Comparison of ENCODE assay signal across 12 mouse cellular contexts in genomic region chr1:127975676-127976075, GRCm38 (mm10).
DNase-seq lines count a peak whose midpoint lies in the region; ATAC-seq lines count a peak whose summit lies in the region.
"Had no signal": no experiment of that assay in that cellular context is flagged by ENCODE, and none has a peak within 500 bp of the region (broad histone marks: within the 10 kb centered on the region; RNA-seq: fewer than 3 reads in every experiment).

No protein-coding gene starts in this region.

- intact Hi-C loops in left cerebral cortex, postnatal 25 days (cut with DNase I) = loop anchor here (1.0 to 2.0 kb wide), 3 partner anchors 17 to 55 kb away; no protein-coding TSS in a partner anchor

- no peaks in the 10 kb centered on the region for H3K36me3 ChIP-seq in hindbrain, embryonic 15.5 days
- H3K36me3 ChIP-seq in hindbrain, embryonic 10.5 days = peaks cover 8% of the 10 kb centered on the region

- peaks cover 6% of the 10 kb centered on the region; the same call in 1 of the 2 replicates for H3K4me1 ChIP-seq in hindbrain, embryonic 15.5 days (replicated peaks)
- no peaks in the 10 kb centered on the region for H3K4me1 ChIP-seq in hindbrain, embryonic 10.5 days (replicated peaks)

- H3K4me2 ChIP-seq in hindbrain, embryonic 15.5 days = no peak overlapping the region

- H3K9ac ChIP-seq in hindbrain, embryonic 15.5 days = no peak overlapping the region

- H3K27ac ChIP-seq in hindbrain, embryonic 15.5 days (replicated peaks) = no peak overlapping the region
- H3K27ac ChIP-seq in hindbrain, embryonic 10.5 days = no peak overlapping the region

- 68% methylated on average over 2 of the region's 2 CpGs for WGBS in hindbrain, embryonic 15.5 days
- whole genome bisulfite sequencing in hindbrain, embryonic 10.5 days = 85% methylated on average over 2 of the region's 2 CpGs

- peak; percentile 54; the same call in 1 of the 2 replicates for ATAC-seq in hindbrain, embryonic 15.5 days (ENCODE audit: low FRiP score, low read depth)

- no peak overlapping the region for H3K4me3 ChIP-seq in hindbrain, embryonic 15.5 days
- no peak overlapping the region for H3K4me3 ChIP-seq in hindbrain, embryonic 10.5 days

- no peaks in the 10 kb centered on the region for H3K27me3 ChIP-seq in hindbrain, embryonic 15.5 days
- no peaks in the 10 kb centered on the region for H3K27me3 ChIP-seq in hindbrain, embryonic 10.5 days (ENCODE audit: insufficient read depth, poor library complexity, severe bottlenecking)
- H3K27me3 ChIP-seq: megakaryocyte, embryonic 14.5 days had no signal

- no peaks in the 10 kb centered on the region for H3K9me3 ChIP-seq in hindbrain, embryonic 15.5 days
- H3K9me3 ChIP-seq in hindbrain, embryonic 10.5 days = no peaks in the 10 kb centered on the region
- H3K9me3 ChIP-seq: megakaryocyte, embryonic 14.5 days had no signal

- no peak for DNase-seq in hindbrain, embryonic 10.5 days (ENCODE audit: low spot score)
- peak; percentile 2 to 3 for DNase-seq in B cell, adult 2 months
- DNase-seq in adrenal gland, postnatal 14 days = peak; percentile 59
- peak; percentile 45 to 91 for DNase-seq in left cerebral cortex, postnatal 25 days (ENCODE audit: low spot score in 2 of 2)
- no peak for DNase-seq in spleen, adult 18-20 months
- DNase-seq in cerebellum, postnatal 4 days (ENCODE audit: low spot score in 2 of 2) = no peak
- DNase-seq in ovary, postnatal 10 days (ENCODE audit: low spot score) = no peak
- DNase-seq: cerebellum, adult 11 months; heart, postnatal 10 days; layer of hippocampus, postnatal 36 days had no signal

Comparison
In these comparisons a context has a peak if more than half of its experiments do, and no peak if none do; other contexts are left out.
1. DNase-seq: peak in B cell, adult 2 months (2 of 2), adrenal gland, postnatal 14 days (single experiment) and left cerebral cortex, postnatal 25 days (2 of 2); none in hindbrain, embryonic 10.5 days (single experiment), spleen, adult 18-20 months (0 of 2), cerebellum, postnatal 4 days (0 of 2) and ovary, postnatal 10 days (single experiment).